Mouse (Mus musculus): Measurements from ENCODE around the gene Fnip1. TPM values are rescaled to one million over a fixed set of nuclear protein-coding genes. Genes with fewer than 3 reads are reported as not detected.
A peak's percentile ranks its signal among the peaks of the same experiment; 100 is the strongest.

The Fnip1 gene
- total RNA-seq, 2 experiments from 2014 or later: 26.8 to 31.1 TPM

DNA sequence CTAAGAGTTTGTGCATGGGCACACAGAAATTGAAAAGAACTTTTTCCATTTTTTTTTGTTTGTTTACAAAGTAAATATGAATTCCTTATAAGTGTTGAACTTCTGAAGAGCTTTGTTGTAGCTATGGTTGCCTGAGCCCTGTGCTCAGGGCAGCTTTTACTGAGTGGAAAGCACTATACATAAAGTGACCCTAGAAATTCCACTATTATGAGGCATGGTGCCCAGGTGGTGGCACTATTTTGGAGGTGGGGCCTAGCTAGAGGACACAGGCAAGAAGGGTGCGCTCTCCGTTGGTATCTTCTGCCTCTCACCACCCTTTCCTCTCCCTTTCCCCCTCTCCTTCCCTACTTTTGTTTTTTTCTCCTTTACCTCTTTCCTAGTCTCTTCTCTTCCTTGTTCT lies 18.9 kb downstream of the Fnip1 start:
- no peak for DNase-seq (ENCODE audit: low spot score in 2 of 2)

DNA sequence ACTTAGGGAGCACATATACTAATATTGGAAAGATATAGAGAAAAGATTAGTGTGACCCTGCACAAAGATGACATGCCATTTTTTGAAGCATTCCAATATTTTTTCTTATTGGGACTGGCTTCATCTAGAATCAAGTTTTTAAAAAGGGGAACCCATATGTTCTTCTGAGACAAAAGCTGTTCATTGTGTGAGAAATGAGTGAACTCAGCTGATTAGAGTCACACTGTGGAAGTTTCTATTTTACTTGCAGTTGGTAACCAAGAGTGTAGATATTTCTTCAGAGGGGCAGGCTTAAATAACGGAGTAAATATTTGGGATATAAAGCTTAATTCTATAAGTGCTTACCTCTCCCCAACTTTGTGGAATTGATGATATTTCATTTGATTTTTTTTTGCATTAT lies 20.2 kb downstream of the Fnip1 start:
- DNase-seq (ENCODE audit: low spot score in 2 of 2): no peak

DNA sequence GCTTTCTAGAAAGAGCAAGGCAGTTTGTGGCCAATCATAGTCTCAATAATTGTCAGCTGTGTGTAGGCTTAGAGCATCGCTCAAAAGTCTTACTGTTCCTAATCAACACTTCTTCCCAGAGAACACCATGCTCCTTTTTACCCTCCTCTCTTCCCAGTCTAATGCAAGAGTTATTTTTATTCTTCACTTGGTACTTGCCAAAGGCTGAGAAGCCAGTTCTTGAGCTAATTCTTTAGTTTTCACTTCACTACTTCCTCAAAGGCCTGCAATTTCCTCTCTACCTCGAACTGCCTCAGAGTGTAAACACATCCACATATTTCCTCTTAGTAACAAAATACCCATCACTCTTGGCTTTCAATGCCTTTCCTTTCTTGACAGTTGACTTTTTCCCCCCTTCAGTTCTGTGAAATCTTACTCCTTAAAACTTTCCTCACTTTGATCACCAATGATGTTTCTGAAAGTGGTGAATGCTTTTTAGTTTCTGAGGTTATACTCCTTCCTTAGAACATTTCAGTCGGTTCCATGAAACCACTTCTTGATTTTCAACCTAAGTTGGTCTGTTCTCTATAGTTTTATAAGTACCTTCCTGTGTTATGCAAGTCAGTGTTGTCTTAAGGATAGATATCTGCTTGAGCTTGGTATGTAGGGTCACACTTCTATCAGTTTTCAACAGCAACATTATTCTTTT lies 26.7 kb downstream of the Fnip1 start:
- DNase-seq (ENCODE audit: low spot score in 2 of 2): no peak

DNA sequence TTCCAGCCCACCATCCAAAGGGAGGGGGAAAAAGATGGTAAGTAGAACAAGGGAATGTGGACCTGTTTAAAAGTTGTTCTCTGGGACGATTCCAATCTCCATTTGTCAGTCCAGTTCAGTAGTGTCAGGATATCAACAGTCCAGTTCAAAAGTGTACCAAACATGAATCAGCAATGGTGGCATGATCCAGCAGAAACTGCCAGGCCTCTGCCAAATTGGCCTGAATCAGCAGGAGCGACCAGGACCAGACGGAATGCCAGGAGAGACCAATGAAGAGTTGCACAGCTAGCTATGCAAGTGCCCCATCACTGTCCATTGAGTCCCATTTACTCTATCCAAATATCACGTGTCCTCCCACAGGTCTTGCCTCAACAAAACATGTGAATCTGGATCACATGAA lies 34.2 kb downstream of the Fnip1 start:
- DNase-seq (ENCODE audit: low spot score in 2 of 2): no peak

DNA sequence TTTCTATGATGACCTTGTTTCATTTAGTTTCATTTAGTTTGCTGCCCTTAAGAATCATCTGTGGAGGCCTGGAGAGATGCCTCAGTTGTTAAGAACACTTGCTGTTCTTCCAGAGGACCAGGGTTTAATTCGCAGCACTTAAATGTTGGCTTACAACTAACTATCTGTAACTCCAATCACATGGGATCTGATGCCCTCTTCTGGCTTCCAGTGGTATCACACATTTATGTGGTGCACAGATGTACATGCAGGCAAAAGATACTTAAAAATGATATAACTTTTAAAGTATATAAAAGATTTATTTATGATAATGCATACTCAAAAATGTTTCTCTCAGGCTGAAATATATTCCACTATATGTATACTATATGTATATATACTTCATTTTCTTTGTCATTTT lies 40.4 kb downstream of the Fnip1 start:
- no peak for DNase-seq (ENCODE audit: low spot score in 2 of 2)

DNA sequence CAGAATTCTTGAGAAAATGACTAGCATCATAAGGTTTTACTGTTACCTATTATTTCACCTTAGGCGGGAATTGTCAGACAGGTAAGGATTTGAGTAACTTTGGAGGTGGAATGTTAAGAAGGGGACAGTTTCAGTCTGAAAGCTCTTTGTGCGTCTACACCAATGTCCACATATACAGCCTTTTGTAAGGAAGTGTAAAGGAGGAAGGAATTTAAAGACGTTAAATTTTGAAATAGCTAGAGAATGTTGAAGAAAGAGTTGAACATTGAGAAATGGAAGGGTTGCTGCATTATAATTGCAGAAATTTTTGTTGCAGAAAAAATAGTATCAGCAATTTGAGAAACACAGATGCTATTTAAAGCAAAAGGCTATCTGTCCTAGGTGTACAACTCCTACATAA lies 48.0 kb downstream of the Fnip1 start:
- no peak for DNase-seq (ENCODE audit: low spot score in 2 of 2)

DNA sequence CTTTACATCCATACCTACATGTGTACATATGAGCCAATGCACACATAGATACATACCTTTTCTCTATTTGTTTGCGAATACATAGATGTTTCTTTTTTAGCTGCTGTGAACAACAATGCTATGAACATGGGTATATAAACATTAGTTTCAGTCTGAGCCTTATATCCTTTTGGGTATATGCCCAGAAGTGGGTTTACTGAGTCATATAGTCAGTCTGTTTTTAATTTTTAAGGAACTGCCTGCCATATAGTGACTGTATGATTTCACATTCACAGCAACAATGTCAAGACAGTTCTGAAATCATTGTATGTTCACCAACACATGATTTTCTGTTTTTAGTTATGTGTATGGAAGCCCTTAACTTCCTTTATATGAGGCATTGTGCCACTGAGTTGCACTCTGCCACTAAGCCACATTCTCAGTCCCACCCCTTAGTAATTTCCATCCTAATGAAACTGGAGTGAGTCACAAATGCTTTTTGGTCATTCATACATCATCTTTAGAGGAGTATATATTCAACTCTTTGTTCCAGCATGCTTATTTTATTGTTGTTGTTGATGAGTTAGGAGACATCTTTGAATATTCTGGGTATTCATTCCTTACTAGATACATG lies 54.1 kb downstream of the Fnip1 start:
- DNase-seq (ENCODE audit: low spot score in 2 of 2): no peak

DNA sequence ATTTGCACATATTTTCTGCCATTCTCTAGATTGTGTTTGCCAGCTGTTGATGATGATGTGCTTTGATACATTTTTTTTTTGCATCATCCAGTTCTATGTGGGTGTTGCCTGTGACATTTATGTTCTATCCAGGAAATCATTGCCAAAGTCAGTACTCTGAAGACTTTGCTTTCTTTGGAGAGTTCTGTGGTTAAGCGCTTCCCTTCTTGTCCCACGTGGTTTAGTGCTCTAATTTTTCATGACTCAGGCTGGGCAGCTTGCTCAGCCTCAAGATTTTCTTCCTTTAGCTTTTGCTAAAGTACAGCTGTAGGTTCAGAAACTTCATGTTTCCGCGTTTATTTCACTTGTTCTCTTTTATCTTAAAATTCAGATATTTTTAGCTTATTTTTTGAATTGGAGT lies 54.6 kb downstream of the Fnip1 start:
- DNase-seq (ENCODE audit: low spot score in 2 of 2): no peak

DNA sequence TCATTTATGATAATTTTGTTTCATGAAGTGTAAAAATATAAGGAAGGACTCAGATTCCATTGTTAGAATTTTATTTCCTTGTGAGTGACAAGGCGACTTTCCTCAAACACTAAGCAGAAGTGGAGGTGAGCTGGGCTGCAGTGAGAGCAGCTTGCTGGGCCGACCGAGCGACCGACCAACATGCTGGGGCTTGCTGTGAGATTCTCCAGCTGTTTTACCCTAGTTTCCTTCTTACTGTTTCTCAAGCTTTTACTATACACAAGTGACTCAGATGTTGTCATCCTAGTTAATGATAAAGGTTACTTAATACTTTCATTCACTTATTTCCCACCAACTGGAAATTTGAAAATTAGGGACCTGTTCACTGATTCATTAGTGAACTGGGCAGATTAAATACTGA lies 61.8 kb downstream of the Fnip1 start:
- no peak for DNase-seq (ENCODE audit: low spot score in 2 of 2)

DNA sequence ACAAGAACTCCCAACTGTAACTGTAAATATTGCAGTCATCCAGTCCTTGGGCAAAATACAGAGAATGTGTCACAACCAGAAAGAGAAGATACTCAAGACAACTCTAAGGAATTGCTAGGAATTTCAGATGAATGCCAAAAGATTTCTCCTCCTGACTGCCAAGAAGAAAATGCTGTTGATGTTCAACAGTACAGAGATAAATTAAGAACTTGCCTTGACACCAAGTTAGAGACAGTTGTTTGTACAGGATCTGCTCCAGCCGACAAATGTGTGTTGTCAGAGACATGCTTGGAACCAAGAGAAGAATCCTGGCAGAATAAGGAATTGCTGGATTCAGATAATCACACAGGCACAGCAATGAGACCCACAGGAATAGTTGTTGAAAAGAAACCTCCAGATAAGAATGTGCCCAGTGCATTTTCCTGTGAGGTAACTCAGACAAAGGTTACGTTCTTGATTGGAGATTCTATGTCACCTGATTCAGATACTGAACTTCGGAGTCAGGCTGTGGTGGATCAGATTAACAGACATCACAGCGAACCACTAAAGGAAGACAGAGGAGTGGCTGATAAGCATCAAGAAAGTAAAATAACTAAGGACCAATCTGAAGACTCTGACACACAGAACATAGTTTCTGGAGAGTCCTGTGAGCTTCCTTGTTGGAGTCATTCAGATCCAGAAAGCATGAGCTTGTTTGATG lies 64.7 kb downstream of the Fnip1 start:
- no peak for DNase-seq (ENCODE audit: low spot score in 2 of 2)

DNA sequence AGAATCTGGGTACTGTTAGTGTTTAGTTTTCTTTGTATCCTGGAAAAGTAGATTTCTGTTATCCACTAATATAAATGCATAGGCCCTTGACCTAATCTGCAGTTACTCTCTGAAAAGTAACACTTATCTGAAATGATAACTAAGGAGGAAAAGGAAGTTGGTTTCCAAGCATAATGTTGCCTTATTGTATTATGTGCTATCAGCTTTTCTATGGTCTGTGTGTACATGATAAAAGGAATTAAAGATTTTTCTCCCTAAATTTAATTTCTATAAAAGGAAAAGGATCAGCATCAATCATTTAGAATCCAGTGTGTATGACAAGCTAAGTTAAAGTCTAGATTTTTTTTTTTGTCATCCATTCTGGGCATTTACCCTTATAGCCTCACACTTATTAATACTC lies 75.6 kb downstream of the Fnip1 start:
- DNase-seq (ENCODE audit: low spot score in 2 of 2): no peak

DNA sequence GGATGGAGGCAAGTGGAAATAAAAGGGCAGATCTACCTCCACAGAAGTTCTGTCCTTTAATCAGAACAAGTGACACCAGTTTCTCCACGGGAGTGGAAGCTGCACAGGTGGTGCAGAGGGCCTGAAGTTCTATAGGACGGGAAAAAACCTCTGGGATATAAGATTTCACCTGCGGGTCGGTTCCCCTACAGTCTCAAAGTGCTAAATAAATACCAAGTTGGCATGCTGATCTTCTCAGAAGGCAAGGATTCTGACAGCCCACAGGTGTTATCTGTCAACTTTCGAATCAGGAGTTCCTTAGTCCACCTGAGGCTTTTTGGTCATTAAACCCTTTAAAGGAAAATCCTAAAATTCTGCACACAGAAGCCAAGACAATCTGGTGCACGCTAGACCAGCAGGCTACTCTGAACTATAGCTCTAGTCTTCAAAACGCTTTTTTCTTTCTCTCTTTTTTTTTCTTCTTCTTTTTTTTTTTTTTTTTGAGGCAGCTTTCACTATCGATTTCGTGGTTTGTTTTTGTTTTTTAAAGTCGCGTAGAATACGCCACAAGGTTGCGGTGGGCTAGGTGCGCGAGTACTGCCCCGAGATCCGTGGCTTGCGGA lies 84.0 kb downstream of the Fnip1 start:
- peak in 1 of 2 experiments; percentile 8 for DNase-seq (ENCODE audit: low spot score in 2 of 2)

DNA sequence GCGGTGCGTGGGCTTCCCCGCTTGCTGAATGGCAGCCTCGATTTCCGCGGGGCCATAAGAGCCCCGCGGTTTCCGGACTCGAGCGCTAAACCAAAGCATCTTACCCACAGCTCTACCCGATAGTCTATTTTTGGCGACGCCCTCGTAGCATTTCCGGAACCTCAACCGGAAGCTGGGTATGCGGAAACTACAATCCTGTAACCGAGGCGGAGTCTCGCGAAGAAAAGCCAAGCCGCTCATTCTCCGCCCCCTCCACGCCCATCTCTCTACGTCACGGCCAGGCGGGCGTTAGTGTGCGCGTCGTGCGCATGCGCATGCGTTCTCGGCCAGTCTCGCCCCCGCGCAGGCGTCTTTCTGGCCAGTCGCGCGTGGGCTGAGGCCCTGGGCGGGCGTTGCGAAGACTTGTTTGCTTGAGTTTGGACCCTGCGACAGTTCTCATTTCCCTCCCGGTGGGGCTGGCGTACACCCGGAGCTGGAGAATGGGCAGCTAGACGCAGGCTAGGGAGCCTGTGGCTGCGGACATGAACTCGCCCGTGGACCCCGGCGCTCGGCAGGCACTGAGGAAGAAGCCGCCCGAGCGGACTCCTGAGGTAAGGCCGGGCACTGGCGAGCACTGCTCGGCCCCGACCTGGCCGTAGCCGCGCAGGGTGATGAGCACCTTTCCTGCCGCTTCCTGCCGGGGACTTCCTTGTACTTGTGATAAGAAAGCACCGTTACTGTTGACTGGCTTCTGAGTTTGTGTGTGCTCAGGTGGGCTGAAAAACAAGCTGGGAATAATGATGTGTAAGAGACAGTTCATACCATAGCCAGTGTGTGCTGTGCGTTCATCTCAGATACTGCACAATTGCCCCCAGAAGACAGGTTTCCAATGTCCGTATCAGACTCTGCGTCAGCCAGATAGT lies 84.8 kb downstream of the Fnip1 start, which contains the start of gene Rapgef6:
Gene Rapgef6 (plus strand): TSS at position 319 of the 902 bp plus-strand sequence.
- peak; percentile 98 to 99 for DNase-seq (ENCODE audit: low spot score in 2 of 2)

DNA sequence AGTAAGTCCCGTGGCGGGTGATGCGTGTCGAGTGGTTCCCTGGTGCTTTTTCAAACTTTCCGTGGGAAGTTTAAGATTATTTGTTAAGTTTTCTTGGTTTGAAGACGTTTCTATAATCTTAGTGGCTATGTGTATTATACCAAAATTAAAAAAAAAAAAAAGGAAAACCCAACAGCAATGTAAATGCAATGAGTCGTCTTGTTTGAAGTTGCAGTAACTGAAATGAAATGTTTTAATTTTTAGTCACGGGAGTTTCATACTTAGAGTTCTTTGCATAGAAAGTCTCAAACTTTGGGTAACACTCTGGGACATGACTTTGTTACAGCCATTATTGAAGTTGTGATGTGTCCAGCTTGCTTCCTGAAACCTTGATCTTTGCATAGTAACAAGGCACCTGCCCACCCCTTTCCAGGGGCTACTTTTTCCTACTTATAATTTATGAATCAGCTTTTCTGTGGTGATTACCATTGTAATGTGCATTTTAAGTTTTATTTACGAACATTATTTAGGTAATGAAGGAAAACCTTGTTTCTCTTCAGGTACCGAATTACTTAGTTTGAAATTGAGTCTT lies 85.5 kb downstream of the Fnip1 start:
- DNase-seq (ENCODE audit: low spot score in 2 of 2): no peak

DNA sequence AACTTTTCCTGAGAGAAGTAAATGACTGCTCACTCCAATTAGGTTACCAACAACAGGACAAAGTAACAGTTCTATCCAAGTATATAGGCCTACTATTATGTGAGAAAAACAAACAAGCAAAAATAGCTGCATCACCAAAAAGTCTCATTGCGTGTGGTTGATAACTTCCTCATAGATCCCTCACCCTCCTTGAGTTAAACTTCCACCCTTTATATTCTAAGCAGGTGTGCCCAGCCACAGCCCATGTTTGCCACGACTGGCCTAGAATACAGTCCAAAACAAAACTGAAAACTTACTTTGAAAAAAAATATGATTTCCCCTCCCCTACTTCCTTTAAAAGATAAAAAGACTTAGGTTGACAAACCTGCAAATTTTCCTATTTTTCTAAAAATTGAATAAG lies 90.0 kb downstream of the Fnip1 start:
- DNase-seq (ENCODE audit: low spot score in 2 of 2): no peak

DNA sequence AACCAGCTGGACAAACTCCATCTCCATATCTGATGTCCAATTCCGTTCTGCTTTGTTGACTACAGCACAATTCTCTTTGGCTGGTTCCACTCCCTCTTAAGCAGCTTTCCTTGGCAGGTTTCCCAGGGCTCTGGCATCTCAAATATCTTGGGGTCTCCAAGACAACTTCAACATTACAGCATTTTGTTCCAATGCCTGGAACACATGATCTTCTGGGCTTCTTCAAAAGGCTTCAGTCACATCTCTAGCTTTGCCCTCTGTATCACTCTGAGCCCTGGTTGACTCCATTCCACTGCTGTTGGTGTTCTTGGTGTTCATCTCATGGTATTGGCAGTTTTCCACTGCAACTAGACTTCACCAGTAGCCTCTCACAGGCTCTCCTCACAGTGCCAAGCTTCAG lies 92.4 kb downstream of the Fnip1 start:
- DNase-seq (ENCODE audit: low spot score in 2 of 2): no peak

DNA sequence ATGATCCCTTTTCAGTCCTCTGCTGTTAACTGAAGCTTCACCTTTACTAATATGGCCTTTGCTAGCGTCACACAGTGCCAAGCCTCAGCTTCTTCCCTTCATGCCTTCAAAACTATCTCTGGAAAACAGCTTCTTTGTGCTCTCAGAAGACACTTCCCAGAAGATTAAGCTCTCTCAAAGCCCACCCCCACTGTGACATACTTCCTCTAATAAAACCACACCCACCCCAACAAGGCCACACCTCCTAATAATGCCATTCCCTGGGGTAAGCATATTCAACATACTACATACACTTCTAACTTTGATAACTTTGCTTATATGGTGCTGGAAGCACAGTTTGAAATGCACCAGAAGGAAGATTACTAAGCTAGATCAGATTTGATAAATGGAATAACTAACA lies 92.9 kb downstream of the Fnip1 start:
- no peak for DNase-seq (ENCODE audit: low spot score in 2 of 2)

DNA sequence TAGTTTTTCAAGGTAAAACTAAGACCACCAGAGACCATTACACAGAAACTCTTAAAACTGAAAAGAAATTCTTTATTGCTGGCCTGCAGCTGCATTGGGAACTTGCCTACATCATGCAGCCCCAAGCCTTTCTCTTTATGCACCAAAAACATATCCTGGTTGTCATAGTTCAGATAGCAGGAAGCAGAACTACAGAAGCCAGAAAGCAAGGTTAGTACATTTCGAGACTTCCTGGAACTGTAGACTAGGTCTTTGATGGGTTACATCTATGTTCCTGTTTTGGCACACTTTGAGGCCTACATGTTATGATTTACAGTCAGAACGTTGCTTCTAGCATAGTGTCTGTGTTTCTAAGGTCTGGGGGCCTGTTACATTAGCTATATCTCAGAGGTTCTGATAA lies 95.8 kb downstream of the Fnip1 start:
- DNase-seq (ENCODE audit: low spot score in 2 of 2): no peak

DNA sequence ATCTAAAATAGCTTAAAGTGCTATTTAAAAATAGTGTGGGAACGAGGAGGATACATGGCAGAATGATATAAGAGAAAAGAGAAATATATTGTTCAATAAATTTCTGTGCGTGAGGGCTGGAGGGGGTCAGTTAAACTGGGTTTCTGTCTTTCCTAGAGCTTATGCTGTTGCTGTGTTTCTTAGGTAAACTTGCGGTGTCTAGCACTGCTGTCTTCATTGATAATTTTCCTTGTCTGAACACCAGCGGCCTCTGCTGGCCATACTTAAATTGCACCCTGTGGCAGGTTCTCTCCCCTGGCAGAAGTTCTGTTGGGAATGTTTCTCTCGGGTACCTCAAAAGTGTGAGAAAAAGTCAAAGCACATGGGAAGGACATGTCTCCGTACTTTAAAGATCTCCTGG lies 96.9 kb downstream of the Fnip1 start:
- DNase-seq (ENCODE audit: low spot score in 2 of 2): peak; percentile 77 to 83

DNA sequence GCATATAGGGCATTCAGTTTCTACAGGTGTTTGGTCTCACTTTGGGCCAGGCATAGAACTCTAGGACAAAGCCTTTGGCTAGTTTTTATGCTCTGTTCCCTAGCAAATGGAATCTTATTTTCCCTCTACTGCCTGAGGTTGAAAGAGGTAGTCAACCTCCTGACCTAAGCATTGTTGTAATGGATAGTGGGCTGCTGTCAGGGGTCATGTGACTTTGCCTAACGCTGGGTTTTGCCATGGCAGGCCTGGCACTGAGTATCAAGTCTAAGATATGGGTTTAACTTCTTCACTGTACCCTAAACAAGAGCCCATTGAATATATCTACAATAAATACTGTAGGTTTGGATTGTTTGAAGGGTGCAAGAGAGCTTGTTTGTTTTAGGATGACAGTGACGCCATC lies 101.0 kb downstream of the Fnip1 start:
- DNase-seq (ENCODE audit: low spot score in 2 of 2): no peak

DNA sequence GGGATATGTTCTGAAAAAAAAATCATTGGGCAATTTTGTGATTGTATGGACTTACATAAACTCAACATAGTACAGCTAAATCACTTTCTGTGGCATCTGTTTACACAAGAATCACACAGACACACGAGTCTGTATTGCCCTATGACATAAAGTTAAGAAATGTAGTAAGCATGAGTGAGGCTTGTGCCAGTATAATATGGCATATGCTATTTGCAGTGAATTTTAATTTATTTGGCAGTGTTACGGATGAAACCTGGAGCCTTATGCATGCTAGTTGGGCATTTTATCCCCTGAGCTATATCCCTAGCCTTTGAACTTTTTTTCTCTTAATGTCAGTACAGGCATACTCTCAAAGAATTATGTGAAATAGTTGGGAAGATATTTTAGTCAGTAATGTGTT lies 101.5 kb downstream of the Fnip1 start:
- DNase-seq (ENCODE audit: low spot score in 2 of 2): no peak
